Mouse (Mus musculus): ENCODE measurements at regions not wholly inside any gene's neighbourhood (a gene's known extent, or its start where the extent isn't known, plus 50 kb on each side); places are given as distances from the start of the nearest gene placed in this dataset.

DNA sequence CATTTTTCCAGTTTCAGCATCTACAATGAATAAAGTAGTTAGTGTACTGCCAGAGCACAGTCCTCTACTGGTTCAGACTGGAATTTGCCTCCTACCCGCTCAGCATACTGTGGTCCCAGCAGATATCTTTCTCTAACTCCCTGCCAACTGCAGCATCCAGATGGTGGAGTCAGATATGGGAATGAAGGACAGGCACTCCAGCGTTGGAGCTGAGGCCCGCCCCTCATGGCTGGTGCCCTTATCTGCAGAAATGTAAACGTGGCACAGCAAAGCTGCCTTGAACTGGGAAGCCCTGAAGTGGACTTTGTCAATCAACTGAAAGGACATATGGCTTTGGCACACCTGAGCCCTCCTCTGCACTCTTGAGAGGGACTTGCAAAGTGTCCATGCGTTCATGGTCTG, 146.6 kb downstream of the Cartpt start:
- H3K27me3 ChIP-seq (replicated peaks; ENCODE audit: control insufficient read depth, insufficient read depth, low read length) = no peaks in the 10 kb centered on the region
- H3K9me3 ChIP-seq (ENCODE audit: control insufficient read depth, low read length) = no peaks in the 10 kb centered on the region
- 35% methylated on average over 5 of the region's 5 CpGs for WGBS
- no peak overlapping the region for H3K4me2 ChIP-seq (ENCODE audit: low read length)
- no peaks in the 10 kb centered on the region for H3K4me1 ChIP-seq (replicated peaks; ENCODE audit: control insufficient read depth, insufficient read depth, low read length)
- DNase-seq (ENCODE audit: low spot score) (no peak), ATAC-seq (replicated peaks; ENCODE audit: low FRiP score, low TSS enrichment, low read depth) (no peak)
- H3K4me3 ChIP-seq (ENCODE audit: low read depth, low read length) = no peak overlapping the region
- no peak overlapping the region for H3K27ac ChIP-seq (ENCODE audit: low read depth)
- no peak overlapping the region for H3K9ac ChIP-seq (ENCODE audit: low read length)
- no peaks in the 10 kb centered on the region for H3K36me3 ChIP-seq (ENCODE audit: control insufficient read depth, insufficient read depth, low read length)

- no peak overlapping the region for H3K4me3 ChIP-seq (ENCODE audit: low read depth, low read length)
- H3K4me1 ChIP-seq (replicated peaks; ENCODE audit: control insufficient read depth, insufficient read depth, low read length) = no peaks in the 10 kb centered on the region
- no peaks in the 10 kb centered on the region for H3K9me3 ChIP-seq (ENCODE audit: control insufficient read depth, low read length)
- no peaks in the 10 kb centered on the region for H3K27me3 ChIP-seq (replicated peaks; ENCODE audit: control insufficient read depth, insufficient read depth, low read length)
- no peak overlapping the region for H3K4me2 ChIP-seq (ENCODE audit: low read length)
- no peak overlapping the region for H3K27ac ChIP-seq (ENCODE audit: low read depth)
- WGBS = 92% methylated on average over 3 of the region's 3 CpGs
- DNase-seq (ENCODE audit: low spot score) = no peak
- ATAC-seq (replicated peaks; ENCODE audit: low FRiP score, low TSS enrichment, low read depth) = no peak
- H3K36me3 ChIP-seq (ENCODE audit: control insufficient read depth, insufficient read depth, low read length) = no peaks in the 10 kb centered on the region
- H3K9ac ChIP-seq (ENCODE audit: low read length) = no peak overlapping the region
Measured at GRCm38 (mm10) chr13:99753526-99753925, 147.4 kb downstream of the Cartpt start.

DNA sequence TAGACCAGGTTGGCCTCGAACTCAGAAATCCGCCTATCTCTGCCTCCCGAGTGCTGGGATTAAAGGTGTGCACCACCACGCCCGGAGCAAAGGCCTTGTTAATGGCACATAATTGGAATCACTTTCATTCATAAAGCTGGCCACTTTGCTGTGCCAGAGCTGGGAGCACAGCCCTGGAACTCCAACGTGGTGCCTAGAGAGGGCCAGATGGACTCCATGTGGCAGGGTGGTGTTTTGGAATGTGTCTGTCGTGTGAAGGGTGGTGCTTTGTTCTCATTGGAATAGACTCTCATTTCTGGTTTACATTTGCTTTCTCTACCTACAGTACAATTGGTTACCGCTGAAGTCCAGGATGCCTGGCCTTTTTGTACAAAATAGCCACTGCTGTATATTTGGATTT, 150.2 kb downstream of the Cartpt start:
- no peak for DNase-seq (ENCODE audit: low spot score)
- H3K9me3 ChIP-seq (ENCODE audit: control insufficient read depth, low read length) = no peaks in the 10 kb centered on the region
- H3K27me3 ChIP-seq (replicated peaks; ENCODE audit: control insufficient read depth, insufficient read depth, low read length) = no peaks in the 10 kb centered on the region
- no peak overlapping the region for H3K4me3 ChIP-seq (ENCODE audit: low read depth, low read length)
- H3K4me2 ChIP-seq (ENCODE audit: low read length) = no peak overlapping the region
- no peaks in the 10 kb centered on the region for H3K4me1 ChIP-seq (replicated peaks; ENCODE audit: control insufficient read depth, insufficient read depth, low read length)
- H3K27ac ChIP-seq (ENCODE audit: low read depth) = no peak overlapping the region
- no peak for ATAC-seq (replicated peaks; ENCODE audit: low FRiP score, low TSS enrichment, low read depth)
- H3K36me3 ChIP-seq (ENCODE audit: control insufficient read depth, insufficient read depth, low read length) = no peaks in the 10 kb centered on the region
- WGBS = 84% methylated on average over 8 of the region's 8 CpGs
- no peak overlapping the region for H3K9ac ChIP-seq (ENCODE audit: low read length)

DNA sequence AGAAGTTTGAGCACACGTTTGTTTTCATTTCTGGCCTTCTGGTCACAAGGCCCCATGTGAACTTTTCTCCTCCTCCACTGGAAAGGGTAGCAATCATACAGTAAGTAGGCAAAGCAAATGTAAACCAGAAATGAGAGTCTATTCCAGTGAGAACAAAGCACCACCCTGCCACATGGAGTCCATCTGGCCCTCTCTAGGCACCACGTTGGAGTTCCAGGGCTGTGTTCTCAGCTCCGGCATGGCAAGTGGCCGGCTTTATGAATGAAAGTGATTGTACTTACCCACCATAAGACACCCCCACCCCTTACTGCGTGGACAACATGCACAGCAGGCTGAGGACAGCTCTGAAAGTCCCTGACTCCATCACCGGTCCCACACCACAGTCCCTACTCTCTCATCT, 151.5 kb downstream of the Cartpt start:
- no peaks in the 10 kb centered on the region for H3K27me3 ChIP-seq (replicated peaks; ENCODE audit: control insufficient read depth, insufficient read depth, low read length)
- H3K36me3 ChIP-seq (ENCODE audit: control insufficient read depth, insufficient read depth, low read length) = no peaks in the 10 kb centered on the region
- H3K9ac ChIP-seq (ENCODE audit: low read length) = no peak overlapping the region
- no peak for DNase-seq (ENCODE audit: low spot score)
- H3K4me2 ChIP-seq (ENCODE audit: low read length) = no peak overlapping the region
- WGBS = 81% methylated on average over 6 of the region's 6 CpGs
- no peak overlapping the region for H3K27ac ChIP-seq (ENCODE audit: low read depth)
- no peaks in the 10 kb centered on the region for H3K9me3 ChIP-seq (ENCODE audit: control insufficient read depth, low read length)
- no peak overlapping the region for H3K4me3 ChIP-seq (ENCODE audit: low read depth, low read length)
- no peak for ATAC-seq (replicated peaks; ENCODE audit: low FRiP score, low TSS enrichment, low read depth)
- no peaks in the 10 kb centered on the region for H3K4me1 ChIP-seq (replicated peaks; ENCODE audit: control insufficient read depth, insufficient read depth, low read length)

DNA sequence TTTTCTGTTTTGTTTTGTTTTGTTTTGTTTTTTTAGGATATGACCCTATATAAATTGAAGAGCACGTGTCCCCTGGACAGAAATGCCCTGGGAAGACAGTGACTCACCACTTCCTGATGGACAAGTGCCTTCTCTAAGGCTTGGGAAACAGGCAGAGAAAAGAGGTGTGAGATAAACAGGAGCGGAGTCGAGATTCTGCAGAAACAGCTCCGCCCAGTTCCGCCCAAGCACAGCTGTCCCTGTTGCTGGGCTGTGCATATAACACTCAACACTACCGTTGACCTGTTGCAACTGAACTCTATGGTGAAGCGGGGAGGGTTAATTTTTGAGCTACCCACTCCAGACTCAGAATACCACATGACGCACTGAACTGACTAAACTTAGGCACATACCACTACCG, 152.8 kb downstream of the Cartpt start:
- ATAC-seq (replicated peaks; ENCODE audit: low FRiP score, low TSS enrichment, low read depth) = no peak
- DNase-seq (ENCODE audit: low spot score) = no peak

GRCm38 (mm10) chr13:99745526-99745925, 155.4 kb downstream of the Cartpt start:
- Histone ChIP-seq H3K27me3 (replicated peaks; ENCODE audit: control insufficient read depth, insufficient read depth, low read length) (no peaks in the 10 kb centered on the region), H3K9me3 (ENCODE audit: control insufficient read depth, low read length) (no peaks in the 10 kb centered on the region), H3K4me1 (replicated peaks; ENCODE audit: control insufficient read depth, insufficient read depth, low read length) (no peaks in the 10 kb centered on the region), H3K4me3 (ENCODE audit: low read depth, low read length) (no peak overlapping the region), H3K36me3 (ENCODE audit: control insufficient read depth, insufficient read depth, low read length) (no peaks in the 10 kb centered on the region), H3K27ac (ENCODE audit: low read depth) (no peak overlapping the region), H3K9ac (ENCODE audit: low read length) (no peak overlapping the region), H3K4me2 (ENCODE audit: low read length) (no peak overlapping the region)
- DNase-seq (ENCODE audit: low spot score) (no peak), ATAC-seq (replicated peaks; ENCODE audit: low FRiP score, low TSS enrichment, low read depth) (no peak)
- 75% methylated on average over 6 of the region's 6 CpGs for WGBS

More for the DNA sequence above, 152.8 kb downstream of the Cartpt start:
- Histone ChIP-seq H3K9ac (ENCODE audit: low read length) (no peak overlapping the region), H3K27me3 (replicated peaks; ENCODE audit: control insufficient read depth, insufficient read depth, low read length) (no peaks in the 10 kb centered on the region), H3K4me1 (replicated peaks; ENCODE audit: control insufficient read depth, insufficient read depth, low read length) (no peaks in the 10 kb centered on the region), H3K27ac (ENCODE audit: low read depth) (no peak overlapping the region), H3K36me3 (ENCODE audit: control insufficient read depth, insufficient read depth, low read length) (no peaks in the 10 kb centered on the region), H3K9me3 (ENCODE audit: control insufficient read depth, low read length) (no peaks in the 10 kb centered on the region), H3K4me3 (ENCODE audit: low read depth, low read length) (no peak overlapping the region), H3K4me2 (ENCODE audit: low read length) (no peak overlapping the region)
- WGBS = 77% methylated on average over 9 of the region's 9 CpGs

- no peak overlapping the region for H3K4me2 ChIP-seq (ENCODE audit: low read length)
- H3K4me3 ChIP-seq (ENCODE audit: low read depth, low read length) = no peak overlapping the region
- ATAC-seq (replicated peaks; ENCODE audit: low FRiP score, low TSS enrichment, low read depth) (no peak), DNase-seq (ENCODE audit: low spot score) (no peak)
- no peaks in the 10 kb centered on the region for H3K27me3 ChIP-seq (replicated peaks; ENCODE audit: control insufficient read depth, insufficient read depth, low read length)
- no peak overlapping the region for H3K27ac ChIP-seq (ENCODE audit: low read depth)
- no peak overlapping the region for H3K9ac ChIP-seq (ENCODE audit: low read length)
- 77% methylated on average over 7 of the region's 7 CpGs for WGBS
- H3K4me1 ChIP-seq (replicated peaks; ENCODE audit: control insufficient read depth, insufficient read depth, low read length) = no peaks in the 10 kb centered on the region
- no peaks in the 10 kb centered on the region for H3K9me3 ChIP-seq (ENCODE audit: control insufficient read depth, low read length)
- no peaks in the 10 kb centered on the region for H3K36me3 ChIP-seq (ENCODE audit: control insufficient read depth, insufficient read depth, low read length)
Measured at GRCm38 (mm10) chr13:99744790-99745120, 156.1 kb downstream of the Cartpt start.

DNA sequence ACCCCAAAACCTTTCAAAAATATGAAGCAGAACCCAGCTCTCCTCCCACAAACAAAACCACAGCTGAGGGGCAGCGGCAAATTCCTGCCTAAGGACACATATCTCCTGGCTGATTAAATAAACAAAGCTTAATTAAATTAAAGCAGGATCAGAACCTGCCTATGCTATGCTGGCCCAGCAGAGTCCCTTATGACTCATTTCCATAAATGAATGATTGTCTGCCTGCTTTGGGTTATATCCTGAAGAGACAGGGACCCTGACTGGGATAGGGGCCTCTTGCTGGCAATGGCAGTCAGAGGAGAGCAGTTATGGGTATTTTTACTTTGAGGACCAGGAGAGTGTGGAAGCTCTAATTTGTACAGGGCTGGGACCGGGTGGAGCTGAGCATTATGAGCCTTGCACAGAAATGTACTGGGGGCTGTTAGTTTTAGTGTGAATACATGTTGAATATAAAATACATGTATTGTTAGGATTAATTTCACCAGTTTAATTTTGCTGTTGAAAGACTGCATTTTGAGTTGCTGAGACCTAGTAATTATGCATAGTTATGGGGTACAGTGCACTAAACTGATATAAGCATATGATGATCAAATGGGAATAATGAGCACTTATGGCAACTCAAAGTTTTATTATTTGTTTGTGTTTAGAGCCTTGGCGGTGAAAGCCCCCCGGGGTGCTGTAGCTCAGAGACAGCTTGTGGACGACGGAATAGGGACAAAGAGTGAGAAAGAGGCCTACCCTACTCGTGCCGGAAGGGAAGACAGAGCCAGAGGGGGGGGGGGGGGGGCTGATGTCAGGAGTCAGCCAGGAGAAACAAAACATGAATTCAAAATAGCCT, 156.7 kb downstream of the Cartpt start:
- WGBS = 64% methylated on average over 7 of the region's 8 CpGs

DNA sequence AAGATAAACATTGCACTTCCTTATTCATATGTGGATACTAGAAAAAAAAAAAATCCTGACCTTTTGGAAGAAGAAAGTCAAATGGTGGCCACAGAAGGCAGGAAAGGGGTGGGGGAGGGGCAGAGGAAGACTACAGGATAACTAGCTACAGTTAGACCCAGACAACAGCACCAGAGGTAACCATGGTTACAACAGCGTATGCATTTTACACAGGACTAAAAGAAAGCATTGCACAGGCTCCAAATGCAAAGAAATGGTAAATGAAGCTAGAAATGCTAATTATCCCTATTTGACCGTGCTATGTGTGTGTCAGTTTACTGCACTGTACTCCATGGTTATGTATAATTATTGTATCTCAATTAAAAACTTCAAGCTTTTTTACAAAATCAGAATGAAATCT, 158.4 kb downstream of the Cartpt start:
- no peak overlapping the region for H3K4me3 ChIP-seq (ENCODE audit: low read depth, low read length)
- H3K4me2 ChIP-seq (ENCODE audit: low read length) = no peak overlapping the region
- ATAC-seq (replicated peaks; ENCODE audit: low FRiP score, low TSS enrichment, low read depth) (no peak), DNase-seq (ENCODE audit: low spot score) (no peak)
- no peaks in the 10 kb centered on the region for H3K27me3 ChIP-seq (replicated peaks; ENCODE audit: control insufficient read depth, insufficient read depth, low read length)
- WGBS = 88% methylated on average over 2 of the region's 2 CpGs
- H3K9ac ChIP-seq (ENCODE audit: low read length) = no peak overlapping the region
- H3K9me3 ChIP-seq (ENCODE audit: control insufficient read depth, low read length) = no peaks in the 10 kb centered on the region
- H3K4me1 ChIP-seq (replicated peaks; ENCODE audit: control insufficient read depth, insufficient read depth, low read length) = no peaks in the 10 kb centered on the region
- no peaks in the 10 kb centered on the region for H3K36me3 ChIP-seq (ENCODE audit: control insufficient read depth, insufficient read depth, low read length)
- no peak overlapping the region for H3K27ac ChIP-seq (ENCODE audit: low read depth)

More for the DNA sequence above, 156.7 kb downstream of the Cartpt start:
- Histone ChIP-seq H3K4me3 (ENCODE audit: low read depth, low read length) (no peak overlapping the region), H3K4me1 (replicated peaks; ENCODE audit: control insufficient read depth, insufficient read depth, low read length) (no peaks in the 10 kb centered on the region), H3K36me3 (ENCODE audit: control insufficient read depth, insufficient read depth, low read length) (no peaks in the 10 kb centered on the region), H3K9me3 (ENCODE audit: control insufficient read depth, low read length) (no peaks in the 10 kb centered on the region), H3K27me3 (replicated peaks; ENCODE audit: control insufficient read depth, insufficient read depth, low read length) (no peaks in the 10 kb centered on the region), H3K4me2 (ENCODE audit: low read length) (no peak overlapping the region), H3K9ac (ENCODE audit: low read length) (no peak overlapping the region), H3K27ac (ENCODE audit: low read depth) (no peak overlapping the region)
- ATAC-seq (replicated peaks; ENCODE audit: low FRiP score, low TSS enrichment, low read depth) (no peak), DNase-seq (ENCODE audit: low spot score) (no peak)

All from intestine, embryonic 14.5 days (tissue).